Mouse (Mus musculus) G1E (cell line): ENCODE results near the gene Irf2bp2.

Experiments
- CTCF ChIP-seq: IDR thresholded peaks from 2 replicates; pipeline ENCODE4 v1.5.1; 2012; ENCODE audit warnings: low read depth, low read length, inconsistent platforms, mixed read lengths
- GATA1 ChIP-seq: IDR thresholded peaks from 2 replicates; pipeline ENCODE4 v1.6.1; 2012; ENCODE audit warnings: borderline replicate concordance, low read length, inconsistent platforms, mixed read lengths
- GATA2 ChIP-seq: IDR thresholded peaks from 2 replicates; pipeline ENCODE4 v1.6.1; 2012; ENCODE audit warnings: low read depth, low read length, inconsistent platforms, borderline replicate concordance
- TAL1 ChIP-seq: conservative IDR thresholded peaks from 2 replicates; pipeline ENCODE4 v1.6.1; 2012; ENCODE audit warnings: low read depth, low read length, inconsistent platforms, mixed read lengths

GRCm38 (mm10) chr8:126570521-126571040 is 23.2 kb downstream of the Irf2bp2 start:
- TF ChIP-seq CTCF (no peak), GATA1 (no peak), GATA2 (no peak), TAL1 (no peak)
